Mouse (Mus musculus) stomach, postnatal 0 days (tissue): ENCODE data around the gene 1700001K19Rik.

ENCODE experiments used
- CTCF ChIP-seq: IDR thresholded peaks from 2 replicates; pipeline ENCODE4 v1.5.1; 2016; ENCODE audit warnings: antibody characterized with exemption, low read depth, mild to moderate bottlenecking, moderate library complexity
- EP300 ChIP-seq: optimal IDR thresholded peaks from 2 replicates; pipeline ENCODE3; 2016; ENCODE audit warnings: antibody characterized with exemption

- TF ChIP-seq CTCF (no peak), EP300 (no peak)
Observed at GRCm38 (mm10) chr12:110725489-110725888, 43.1 kb upstream of the 1700001K19Rik start.
